Mouse (Mus musculus) urinary bladder, postnatal 10 days (tissue): ENCODE data around the gene Abcg5.

Source experiments
- DNase-seq: peaks from one replicate; pipeline ENCODE4 v3.0.0; 2022; ENCODE audit warnings: low spot score

The Abcg5 gene

GRCm38 (mm10) chr17:84685286-84685685 is 2.5 kb upstream of the Abcg5 start:
- DNase-seq = no peak

GRCm38 (mm10) chr17:84684284-84684683 is 1.5 kb upstream of the Abcg5 start:
- no peak for DNase-seq

DNA sequence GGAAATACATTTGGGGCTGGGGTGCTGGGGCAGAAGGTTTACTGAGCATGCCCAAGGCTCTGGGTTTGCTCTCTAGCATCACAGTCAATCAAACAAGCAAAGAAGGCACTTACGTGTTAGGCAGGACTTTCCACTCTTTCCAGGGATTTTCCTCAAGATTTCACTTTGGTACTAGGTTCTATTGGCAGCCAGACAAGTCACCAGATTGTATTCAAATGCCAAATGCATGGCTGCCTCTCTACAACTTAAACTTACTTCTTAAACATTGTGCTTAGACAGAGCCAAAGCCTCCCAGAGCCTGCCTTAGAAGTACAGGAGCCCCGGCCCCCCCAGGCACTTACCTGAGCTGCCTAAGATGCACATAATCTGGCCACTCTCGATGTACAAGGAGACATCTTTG is 1.1 kb downstream of the Abcg5 start:
- DNase-seq = no peak

DNA sequence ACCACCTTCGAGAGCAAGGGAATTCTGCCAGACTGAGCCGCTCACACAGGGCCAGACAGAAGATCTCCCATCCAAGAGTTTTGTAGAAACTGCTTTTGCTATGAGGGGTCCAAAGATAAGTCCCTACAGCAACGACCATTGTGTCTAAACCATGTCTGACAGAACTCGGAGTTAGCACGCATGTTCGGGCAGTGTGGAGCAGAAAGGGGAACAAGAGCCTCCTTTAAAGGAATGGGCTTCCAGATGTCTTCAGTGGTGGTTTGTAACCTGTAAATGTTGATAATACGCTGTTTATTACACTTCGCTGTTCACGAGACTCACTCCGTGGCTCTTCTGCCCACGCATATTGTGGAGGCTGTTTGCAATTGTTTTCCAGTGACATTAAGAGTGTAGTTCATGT is 5.2 kb downstream of the Abcg5 start:
- DNase-seq = no peak

DNA sequence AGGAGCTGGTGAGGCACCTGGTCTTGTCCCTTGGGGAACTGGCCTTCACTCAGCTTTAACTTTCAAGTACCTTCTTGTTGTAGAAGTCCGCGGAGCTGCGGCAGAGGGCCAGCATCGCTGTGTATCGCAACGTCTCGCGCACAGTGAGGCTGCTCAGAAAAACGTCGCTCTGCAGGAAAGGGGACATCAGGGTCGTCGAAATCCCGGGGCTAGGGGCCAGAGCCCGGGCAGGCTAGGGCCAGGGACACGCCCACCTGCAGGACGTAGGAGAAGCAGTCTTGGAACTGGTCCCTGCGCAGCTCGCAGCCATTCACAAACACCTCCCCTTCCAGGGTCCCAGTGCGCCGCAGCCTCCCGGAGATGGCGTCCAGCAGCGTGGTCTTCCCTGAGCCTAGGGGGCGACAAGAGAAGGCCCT is 6.9 kb downstream of the Abcg5 start, which contains the start of gene Abcg8:
Abcg8 (plus strand) TSS at position 352 of the 416 bp plus-strand sequence.
- DNase-seq = no peak

DNA sequence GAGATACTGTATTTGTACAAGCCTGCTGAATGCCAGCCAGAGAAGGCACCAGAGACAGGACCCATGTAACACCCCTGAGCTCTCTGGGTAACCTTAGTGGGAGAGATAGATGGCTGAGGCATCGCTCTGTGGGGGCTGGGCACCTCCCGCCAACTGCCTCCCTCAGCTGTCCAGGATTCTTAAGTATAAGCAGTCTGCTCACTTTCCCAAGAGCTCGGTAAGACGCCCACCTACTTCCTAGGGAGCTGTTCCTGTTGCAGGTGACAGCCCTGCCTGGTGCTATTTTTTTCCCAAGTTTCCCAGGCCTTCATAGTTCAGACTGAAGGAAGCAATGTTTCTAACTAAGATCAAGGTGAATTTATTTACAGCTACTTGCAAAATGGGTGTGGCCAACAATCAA is 7.6 kb downstream of the Abcg5 start:
- DNase-seq = no peak

DNA sequence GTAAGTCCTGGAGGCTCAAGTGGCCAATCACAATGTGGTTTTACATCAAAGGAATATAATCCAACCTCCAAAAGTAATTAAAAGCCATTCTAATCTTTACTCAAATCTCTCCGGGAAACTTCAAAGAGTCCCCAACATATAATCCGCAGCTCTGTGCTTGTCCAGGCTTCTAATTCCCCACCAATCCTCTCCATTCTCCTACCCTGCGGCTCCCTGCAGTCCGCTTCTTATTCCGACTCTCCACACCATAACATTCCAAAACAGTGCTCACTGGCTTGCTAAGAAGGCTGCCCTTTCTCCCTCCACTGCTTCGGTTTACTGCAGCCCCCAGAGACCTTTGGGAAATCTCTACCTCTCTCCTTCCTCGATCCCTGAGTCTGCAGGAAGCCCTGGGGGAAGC is 8.8 kb downstream of the Abcg5 start:
- DNase-seq = no peak

DNA sequence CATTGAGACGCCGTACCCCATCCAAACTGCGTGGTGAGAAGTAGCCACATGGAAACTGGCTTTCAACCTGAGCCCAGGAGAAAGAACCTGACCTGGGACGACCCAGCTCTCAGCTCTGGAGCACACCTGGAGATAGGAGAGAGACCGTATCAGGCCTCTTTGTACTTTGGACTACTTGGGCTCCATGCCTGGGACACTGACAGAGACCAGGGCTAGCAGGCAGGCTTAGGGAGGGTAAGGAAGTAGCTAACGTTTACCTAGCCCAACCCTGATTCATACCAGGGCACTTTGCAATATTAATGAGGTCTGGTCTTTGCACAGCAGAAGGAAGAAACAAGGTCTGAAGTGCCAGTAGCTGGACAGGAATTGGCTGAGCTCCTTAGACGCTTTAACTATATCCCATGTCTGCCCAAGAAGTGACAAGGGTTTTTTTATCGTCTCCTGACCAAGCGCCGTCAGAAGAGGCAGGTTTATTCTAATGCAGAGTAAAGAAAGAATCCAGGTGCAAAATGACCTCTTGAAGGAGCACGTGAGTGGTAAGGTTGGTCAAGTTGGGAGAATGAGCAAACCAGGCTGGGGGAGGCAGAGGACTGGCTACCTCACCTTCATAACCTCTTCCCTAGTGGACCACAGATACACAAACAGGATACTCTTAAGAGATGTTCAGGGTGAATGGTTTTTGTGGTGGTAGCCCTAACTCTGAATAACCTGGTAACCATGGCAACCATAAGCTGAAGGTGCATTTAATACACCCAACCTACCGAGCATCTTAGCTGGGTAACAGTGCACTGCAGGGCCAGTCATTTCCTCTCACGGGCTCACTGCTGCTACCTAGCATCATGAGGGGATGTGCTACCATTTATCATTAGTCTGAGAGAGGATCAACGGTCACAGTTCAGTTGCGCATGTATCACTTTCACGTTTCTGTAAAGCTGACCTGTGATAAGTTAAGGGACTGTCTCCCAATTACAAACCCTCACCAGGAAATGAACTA is 10.1 kb downstream of the Abcg5 start:
- DNase-seq = no peak

GRCm38 (mm10) chr17:84667848-84668247 is 15.0 kb downstream of the Abcg5 start:
- no peak for DNase-seq

GRCm38 (mm10) chr17:84665691-84666090 is 17.1 kb downstream of the Abcg5 start:
- no peak for DNase-seq

DNA sequence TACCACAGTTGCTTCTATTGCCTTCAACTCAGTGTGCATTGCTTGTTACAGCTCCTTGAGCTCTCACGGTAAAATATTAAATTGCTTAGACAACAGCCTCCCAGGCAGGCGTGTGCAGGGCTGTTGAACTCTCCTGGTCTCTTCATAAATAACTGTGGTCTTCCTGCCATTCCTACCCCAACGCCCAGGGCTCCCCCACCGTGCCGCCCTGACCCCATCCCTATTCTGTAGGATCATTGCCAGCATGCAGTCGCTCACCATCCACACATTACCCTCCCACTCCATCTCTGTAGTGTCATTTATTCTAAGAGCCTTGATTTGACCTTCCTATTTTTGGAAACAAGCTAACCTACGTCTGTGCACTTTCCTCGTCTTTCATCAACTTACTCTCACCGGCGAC is 17.8 kb downstream of the Abcg5 start:
- no peak for DNase-seq

DNA sequence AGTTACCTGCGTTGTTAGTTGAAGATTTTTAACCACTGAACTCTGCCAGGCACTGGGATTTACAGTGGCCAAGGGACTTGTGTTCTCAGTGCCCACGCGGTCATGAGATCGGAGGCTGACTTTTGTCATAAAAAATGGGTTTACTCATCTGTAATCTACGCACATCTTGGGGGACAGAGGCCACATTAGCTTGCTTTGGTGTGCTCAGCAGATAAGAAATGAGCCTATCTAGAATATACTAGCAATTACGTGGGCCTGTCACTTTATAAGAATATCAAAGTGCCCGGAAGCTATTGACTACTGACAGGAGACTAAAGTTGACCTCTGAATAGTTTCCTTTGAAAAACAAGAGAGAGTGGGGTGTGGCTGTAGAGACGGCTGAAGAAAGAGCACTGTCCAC is 23.9 kb downstream of the Abcg5 start:
- DNase-seq = no peak

DNA sequence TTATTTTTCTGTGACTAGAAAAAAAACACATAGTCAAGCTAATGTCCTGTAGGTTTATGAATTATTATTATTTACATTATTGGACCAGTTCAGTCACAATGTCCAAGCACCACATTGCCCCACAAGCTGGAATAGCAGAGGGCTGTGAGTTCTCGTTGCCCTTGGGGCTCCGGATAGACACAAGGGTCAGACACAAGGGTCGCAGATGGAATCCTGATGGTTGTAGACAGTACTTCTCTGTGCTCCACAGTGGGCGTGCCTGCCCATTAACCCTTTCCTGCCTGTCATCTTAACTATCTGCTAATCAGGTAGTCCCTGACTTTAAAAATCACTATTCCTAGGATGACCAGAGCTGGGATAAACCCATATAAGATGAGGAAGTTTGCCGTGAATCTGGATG is 24.6 kb downstream of the Abcg5 start:
- no peak for DNase-seq

- DNase-seq = no peak
Observed at GRCm38 (mm10) chr17:84657782-84658181, 25.0 kb downstream of the Abcg5 start.

DNA sequence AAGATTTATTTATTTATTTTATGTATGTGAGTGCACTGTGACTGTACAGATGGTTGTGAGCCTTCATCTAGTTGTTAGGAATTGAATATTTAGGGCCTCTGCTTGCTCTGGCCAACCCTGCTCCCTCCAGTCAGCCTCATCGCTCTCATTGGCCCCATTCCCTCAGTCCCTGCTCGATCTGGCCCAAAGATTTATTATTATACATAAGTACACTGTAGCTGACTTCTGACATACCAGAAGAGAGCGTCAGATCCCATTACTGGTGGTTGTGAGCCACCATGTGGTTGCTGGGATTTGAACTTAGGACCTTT is 25.4 kb downstream of the Abcg5 start:
- no peak for DNase-seq

GRCm38 (mm10) chr17:84656653-84657421 is 26.0 kb downstream of the Abcg5 start:
- no peak for DNase-seq

DNA sequence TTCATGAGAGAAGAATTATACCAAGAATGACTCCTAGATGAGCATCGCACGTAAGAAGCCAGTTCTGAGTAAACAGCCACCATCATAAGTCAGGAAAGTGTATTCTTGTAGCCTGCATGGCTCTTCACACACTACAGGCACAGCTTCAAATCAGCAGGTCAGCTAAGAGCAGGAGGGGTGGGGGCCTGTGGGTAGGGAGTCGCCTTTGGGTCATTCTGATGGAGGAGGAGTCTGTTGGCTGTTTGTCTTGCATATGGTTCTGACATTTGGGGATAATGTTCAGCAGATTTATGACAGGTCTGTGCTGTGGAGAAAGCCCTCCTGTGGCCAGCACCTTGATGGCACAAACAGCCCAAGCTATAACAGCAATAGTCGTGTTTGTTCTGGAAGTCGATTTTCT is 26.6 kb downstream of the Abcg5 start:
- no peak for DNase-seq

DNA sequence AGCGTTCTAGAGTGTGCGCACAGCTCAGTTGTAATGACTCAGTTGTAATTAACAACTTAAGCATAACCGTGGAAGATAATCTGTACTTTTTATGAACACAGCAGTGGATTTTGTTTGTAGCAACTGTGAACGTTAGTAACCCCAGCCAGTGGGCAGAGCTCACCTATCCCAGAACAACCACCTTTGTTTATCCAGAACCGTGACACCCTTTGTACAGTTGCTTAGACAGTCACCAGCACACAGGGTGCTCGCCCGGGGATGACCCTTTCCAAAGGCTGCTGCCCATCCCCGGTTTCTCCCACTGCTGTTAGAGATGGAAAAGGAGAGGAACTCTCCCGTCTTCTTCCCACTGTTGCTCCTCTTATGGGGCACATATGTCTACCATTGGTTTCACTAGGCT is 29.3 kb downstream of the Abcg5 start:
- DNase-seq = no peak

DNA sequence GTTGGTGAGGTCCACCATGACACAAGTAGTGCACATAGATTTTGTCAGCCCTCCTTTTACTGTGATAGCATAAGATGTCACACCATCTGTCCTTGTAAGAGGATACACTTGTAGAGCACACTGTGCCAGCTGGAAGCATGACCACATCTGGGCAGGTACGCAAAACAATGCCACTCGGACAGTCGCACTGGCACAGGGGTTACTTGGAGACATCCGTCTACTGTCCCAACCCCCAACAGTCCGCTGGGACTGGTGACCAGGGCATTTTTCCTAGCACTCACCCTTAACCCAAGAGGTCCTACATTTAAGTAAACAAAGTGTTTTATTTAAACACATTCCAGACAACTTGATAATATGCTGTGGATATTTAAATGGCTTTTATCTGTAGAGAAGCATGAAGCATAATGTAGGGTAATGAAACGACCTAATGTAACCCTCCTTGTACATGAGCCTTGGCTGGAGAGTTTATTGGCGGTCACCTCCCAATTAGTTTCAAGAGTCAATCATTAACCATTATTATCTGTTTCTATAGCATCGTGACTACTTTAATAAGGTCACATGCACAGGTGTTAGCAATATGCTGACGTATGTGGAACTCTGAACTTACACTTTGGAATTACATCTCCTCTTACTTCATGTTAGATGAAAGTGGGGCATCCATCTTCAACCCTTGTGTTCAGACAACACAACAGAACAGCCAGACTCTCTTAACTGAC is 32.4 kb downstream of the Abcg5 start:
- no peak for DNase-seq

DNA sequence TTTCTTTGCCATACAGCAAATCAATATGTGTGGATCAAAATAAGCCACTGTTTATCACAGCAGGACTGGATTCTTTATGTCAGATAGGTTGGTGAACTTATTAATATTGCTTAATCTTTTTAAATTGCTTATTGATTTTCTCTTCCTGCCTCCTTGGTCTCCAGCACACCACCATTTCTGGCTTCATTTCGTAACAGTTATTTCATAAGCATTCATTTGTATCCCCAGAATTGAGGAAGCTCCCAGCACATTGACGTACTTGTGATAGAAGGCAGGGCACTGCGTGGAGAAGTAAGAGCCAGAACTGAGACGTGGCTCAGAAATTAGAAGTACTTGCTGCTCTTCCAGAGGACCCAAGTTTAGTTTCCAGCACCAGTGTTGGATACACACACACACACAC is 35.2 kb downstream of the Abcg5 start:
- no peak for DNase-seq

DNA sequence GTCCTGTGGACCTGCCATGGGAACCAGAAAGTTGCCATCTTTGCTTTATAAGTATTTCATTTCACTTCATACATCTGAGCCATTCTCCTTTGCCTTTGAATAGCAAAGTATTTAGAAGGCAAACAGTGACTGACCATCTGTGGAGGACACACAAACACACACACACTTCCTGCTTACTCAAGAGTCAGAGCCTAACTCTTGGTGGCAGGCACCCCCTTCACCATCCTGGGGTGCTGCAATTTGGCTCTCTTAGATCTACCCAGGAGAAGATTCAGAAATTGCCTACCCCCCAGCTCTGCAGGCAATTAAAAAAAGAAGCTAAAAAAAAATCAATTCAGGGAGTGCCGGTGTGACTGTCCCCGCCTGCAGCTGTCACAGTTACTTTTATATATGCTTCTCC is 36.3 kb downstream of the Abcg5 start:
- DNase-seq = no peak

GRCm38 (mm10) chr17:84645894-84646293 is 36.9 kb downstream of the Abcg5 start:
- DNase-seq = no peak

- DNase-seq = no peak
Observed at GRCm38 (mm10) chr17:84645119-84645518, 37.7 kb downstream of the Abcg5 start.
